Mouse (Mus musculus) liver, adult (tissue): Measurements from ENCODE around the gene Net1.
A peak's percentile ranks its signal among the peaks of the same experiment; 100 is the strongest.

ENCODE experiments used
- GATA4 ChIP-seq: IDR thresholded peaks from 2 replicates; pipeline ENCODE4 v1.6.1; 2014; ENCODE audit warnings: mild to moderate bottlenecking, low read length; ENCODE audit not compliant: insufficient replicate concordance

Gene Net1

DNA sequence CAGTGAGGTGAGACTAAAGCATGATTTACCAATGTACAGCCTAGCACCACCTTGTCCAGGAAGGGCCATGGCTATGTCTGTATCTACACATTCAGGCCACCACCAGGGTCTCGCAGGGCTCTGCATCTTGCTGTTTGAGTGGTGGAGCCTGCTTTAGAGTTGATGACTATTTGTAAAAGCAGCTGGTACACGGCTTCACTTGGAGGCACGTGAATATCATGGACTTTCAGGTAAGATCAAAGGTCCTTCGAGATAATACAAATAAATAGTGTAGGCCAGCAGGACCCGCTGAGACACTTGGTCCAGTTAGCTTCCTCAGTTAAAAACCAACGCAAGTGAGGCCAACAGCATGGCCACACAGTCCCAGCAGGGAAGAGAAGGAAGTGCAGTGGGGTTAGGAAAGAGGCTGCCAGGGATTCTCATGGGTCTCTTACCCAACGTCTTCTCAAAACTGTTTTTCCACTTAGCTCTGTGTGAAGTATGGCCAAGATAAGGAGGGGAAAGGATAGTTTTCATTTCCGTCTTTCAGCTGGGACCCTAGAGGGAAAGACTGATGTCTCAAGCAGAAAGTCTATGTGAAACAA lies 22.5 kb downstream of the Net1 start:
- no peak for TF ChIP-seq GATA4

GRCm38 (mm10) chr13:3894549-3894948 lies 23.5 kb downstream of the Net1 start:
- no peak for TF ChIP-seq GATA4

DNA sequence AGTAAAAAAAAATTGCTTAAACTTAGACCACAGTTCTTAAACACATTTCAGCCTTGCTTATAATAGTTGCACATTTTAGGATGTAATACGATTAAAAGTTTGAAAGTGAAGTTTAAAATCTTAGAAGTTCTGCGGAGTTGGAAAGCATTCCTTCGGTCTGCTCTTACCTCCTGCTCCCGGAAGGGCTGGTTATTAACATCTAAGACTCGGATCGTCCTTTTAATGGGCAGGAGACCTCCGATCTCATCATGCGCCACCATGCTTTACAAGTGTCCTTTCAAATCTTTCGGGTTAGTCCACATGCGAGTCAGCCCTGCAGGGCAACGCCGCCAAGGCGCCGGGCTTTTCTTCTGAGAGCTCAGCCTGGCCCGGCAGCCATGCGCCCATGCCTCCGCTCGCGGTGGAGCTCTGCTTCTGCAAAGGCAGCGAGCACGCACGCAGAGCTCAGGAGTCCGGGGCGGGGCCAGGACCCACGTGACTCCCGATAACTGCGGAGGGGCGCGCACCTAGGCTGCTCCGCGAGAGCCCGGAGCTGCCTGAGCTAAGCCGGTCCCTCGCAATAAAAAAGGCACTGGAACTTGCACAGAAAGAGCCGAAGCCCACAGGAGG lies 24.8 kb downstream of the Net1 start:
- peak; percentile 81; the same call in 1 of the 2 replicates for TF ChIP-seq GATA4

- TF ChIP-seq GATA4 = no peak
Observed at GRCm38 (mm10) chr13:3892601-3893000, 25.4 kb downstream of the Net1 start.

DNA sequence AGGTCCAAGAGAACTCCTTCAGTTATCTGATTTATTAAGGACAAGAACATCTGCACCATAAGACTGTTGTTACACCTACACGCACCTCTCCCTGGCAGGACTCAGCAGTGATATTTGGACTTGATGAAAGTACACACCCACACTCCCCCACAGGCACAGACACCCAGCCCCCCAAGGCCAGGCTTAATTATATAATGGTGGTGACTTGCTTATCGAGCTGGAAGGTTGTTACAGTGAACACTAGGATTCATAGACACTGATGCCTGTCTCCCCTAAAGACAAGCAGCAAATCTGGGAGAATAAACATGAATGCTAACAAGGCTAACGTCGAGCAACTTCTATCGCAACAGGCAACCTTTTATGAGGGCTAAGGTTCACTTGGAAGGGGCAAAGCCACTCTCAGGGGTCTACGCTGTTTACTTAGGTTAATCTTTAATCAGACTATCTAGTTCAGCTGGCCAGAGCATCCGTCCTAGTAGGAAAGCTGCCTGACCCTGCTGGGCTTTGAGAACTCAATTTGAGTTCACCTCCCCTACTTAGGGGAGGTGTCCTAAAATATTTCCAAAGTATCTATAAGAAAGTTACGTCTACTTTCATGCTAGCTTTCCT lies 26.4 kb downstream of the Net1 start:
- no peak for TF ChIP-seq GATA4

GRCm38 (mm10) chr13:3890061-3890460 lies 28.0 kb downstream of the Net1 start:
- no peak for TF ChIP-seq GATA4

DNA sequence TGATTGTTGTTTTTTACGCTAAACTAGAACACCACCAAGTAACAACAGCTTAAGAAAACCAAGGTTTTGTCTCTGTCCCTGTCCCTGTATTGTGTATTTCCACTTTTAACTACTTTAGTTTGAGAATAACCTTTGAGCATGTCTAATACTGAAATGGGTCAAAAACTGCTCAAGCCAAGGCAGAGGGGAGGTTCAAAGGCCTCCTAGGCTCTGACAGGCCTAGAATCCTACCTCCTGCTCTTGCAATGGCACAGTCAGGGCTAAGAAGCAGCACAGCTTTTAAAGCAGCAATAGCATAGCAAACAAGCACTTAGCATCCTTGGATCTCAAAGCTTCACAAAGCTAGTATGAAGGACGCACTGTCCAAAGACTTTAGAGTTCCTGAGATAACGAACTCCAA lies 28.9 kb downstream of the Net1 start:
- no peak for TF ChIP-seq GATA4

GRCm38 (mm10) chr13:3886663-3887062 lies 31.4 kb downstream of the Net1 start:
- TF ChIP-seq GATA4 = no peak

- TF ChIP-seq GATA4 = no peak
Observed at GRCm38 (mm10) chr13:3877679-3878220, 40.3 kb downstream of the Net1 start.

GRCm38 (mm10) chr13:3877185-3877584 lies 40.8 kb downstream of the Net1 start:
- no peak for TF ChIP-seq GATA4

GRCm38 (mm10) chr13:3876448-3876847 lies 41.6 kb downstream of the Net1 start:
- no peak for TF ChIP-seq GATA4

DNA sequence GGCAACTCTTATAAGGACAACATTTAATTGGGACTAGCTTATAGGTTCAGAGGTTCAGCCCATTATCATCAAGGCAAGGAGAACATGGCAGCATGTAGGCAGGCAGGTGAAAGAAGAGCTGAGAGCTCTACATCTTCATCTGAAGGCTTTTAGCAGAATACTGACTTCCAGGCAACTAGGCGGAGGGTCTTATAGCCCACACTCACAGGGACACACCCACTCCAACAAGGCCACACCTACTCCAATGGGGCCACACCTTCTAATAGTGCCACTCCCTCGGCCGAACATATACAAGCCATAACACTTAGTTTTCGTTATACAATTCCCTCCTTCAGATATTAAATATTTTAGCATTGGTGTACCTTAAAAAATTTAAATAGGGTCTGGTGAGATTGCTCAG lies 45.2 kb downstream of the Net1 start:
- no peak for TF ChIP-seq GATA4

DNA sequence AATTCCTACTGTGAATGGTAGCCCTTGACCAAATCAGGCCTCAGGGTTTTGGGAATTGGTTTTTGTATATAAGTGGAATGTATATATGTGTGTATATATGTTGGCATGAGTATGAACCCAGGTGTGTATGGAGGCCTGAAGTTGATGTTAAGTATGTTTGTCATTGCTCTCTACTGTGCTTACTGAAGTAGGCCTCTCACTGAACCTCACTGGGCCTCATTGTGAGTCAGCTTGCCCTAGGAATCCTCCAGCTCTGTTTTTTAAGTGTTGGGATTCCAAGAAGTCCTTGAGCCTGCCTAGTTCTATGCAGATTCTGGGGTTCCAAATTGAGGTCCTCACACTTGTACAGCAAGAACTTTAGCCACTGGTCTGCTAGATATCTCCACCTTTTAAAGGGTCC lies 48.1 kb downstream of the Net1 start:
- no peak for TF ChIP-seq GATA4

DNA sequence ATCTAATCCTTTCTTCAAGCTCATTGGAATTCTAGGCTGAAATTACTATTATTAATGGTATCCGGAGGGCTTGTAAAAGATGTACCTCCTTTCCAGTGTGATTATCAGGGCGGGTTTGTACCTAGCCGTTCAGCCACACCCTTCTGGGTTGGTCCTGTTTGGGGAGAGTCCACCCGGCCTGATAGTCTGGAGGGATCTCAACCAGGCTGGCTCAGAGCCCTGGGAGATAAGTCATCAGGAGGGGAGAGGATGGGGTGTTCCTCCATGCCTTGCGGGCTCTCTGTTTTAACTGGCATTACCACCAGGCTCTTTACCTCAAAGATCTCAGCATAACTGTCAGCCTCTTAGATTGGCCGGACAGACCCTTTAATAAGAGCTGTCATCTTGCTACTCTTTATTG lies 50.9 kb downstream of the Net1 start:
- TF ChIP-seq GATA4 = no peak

DNA sequence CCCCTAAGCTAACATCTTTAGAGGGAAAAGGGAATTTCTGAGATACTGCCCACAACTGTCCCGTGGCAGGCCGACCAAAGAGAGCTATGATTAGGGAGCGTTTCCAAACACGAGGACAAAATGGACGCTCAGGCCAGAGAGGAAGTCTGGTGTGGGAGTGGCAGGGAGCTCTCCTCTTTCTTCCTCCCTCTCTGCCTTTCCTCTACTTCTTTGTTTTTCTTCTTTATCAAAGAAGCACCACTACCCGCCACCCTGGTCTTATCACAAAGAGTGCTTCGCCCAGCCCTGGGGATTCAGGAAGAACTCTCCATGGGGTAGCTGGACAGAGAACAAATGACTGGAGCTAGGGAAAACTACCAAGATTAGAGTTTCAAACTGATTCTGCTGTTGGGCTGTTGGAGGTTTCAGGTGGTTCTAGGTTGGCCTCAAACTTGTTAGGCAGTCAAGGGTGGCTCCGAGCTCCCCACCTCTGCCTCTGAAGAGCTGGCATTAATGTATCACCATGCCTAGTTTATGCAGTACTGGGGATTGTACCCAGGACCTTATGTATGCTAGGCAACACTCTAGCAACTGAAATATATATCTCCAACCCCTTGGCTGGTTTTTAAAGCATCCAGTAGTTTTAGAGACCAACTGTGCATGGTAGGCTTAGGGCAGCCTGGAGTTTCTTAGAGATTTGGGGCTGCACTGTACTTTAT lies 51.5 kb downstream of the Net1 start:
- no peak for TF ChIP-seq GATA4

GRCm38 (mm10) chr13:3865648-3866354 lies 52.2 kb downstream of the Net1 start:
- no peak for TF ChIP-seq GATA4
